Mouse (Mus musculus) forebrain, embryonic 16.5 days (tissue): ENCODE data around the gene Polr3g. TPM values are rescaled to one million over a fixed set of nuclear protein-coding genes. Genes with fewer than 3 reads are reported as not detected.
"Not testable (repeated sequence)": the region's sequence is repeated elsewhere in the genome, so short reads cannot be mapped to it uniquely, and the experiment has no call there.

ENCODE experiments used
- ATAC-seq: fragments of 200-750 bp; cut with Nextera tagmentation; 2 replicates; pipeline ENCODE4 v1.8.0; 2017; ENCODE audit warnings: mild to moderate bottlenecking, moderate library complexity
- H3K27ac ChIP-seq: fragments of 300-500 bp; sonication (generic); 2 replicates; pipeline ENCODE4 v1.5.1; 2014; ENCODE audit warnings: low read length, control low read depth
- H3K27me3 ChIP-seq: fragments of 300-500 bp; sonication (generic); replicated peaks from 2 replicates; pipeline ENCODE4 v1.6.1; 2014; ENCODE audit warnings: low read length; ENCODE audit not compliant: control insufficient read depth, insufficient read depth
- H3K36me3 ChIP-seq: fragments of 300-500 bp; sonication (generic); 2 replicates; pipeline ENCODE4 v1.6.1; 2014; ENCODE audit not compliant: control insufficient read depth, insufficient read depth
- H3K4me1 ChIP-seq: fragments of 300-500 bp; sonication (generic); replicated peaks from 2 replicates; pipeline ENCODE4 v1.6.1; 2014; ENCODE audit warnings: low read length; ENCODE audit not compliant: control insufficient read depth, insufficient read depth
- H3K4me2 ChIP-seq: fragments of 300-500 bp; sonication (generic); 2 replicates; pipeline ENCODE4 v1.6.1; 2014; ENCODE audit warnings: mild to moderate bottlenecking, low read length, control low read depth
- H3K4me3 ChIP-seq: fragments of 300-500 bp; sonication (generic); replicated peaks from 2 replicates; pipeline ENCODE4 v1.5.1; 2014; ENCODE audit warnings: mild to moderate bottlenecking, low read length, control low read depth
- H3K9ac ChIP-seq: fragments of 300-500 bp; sonication (generic); replicated peaks from 2 replicates; pipeline ENCODE4 v1.6.1; 2014; ENCODE audit warnings: low read depth, low read length, control low read depth
- H3K9me3 ChIP-seq: fragments of 300-500 bp; sonication (generic); 2 replicates; pipeline ENCODE4 v1.6.1; 2016; ENCODE audit warnings: low read length; ENCODE audit not compliant: control insufficient read depth
- WGBS: fragments of 180-500 bp; shearing (Covaris S2); extraction: QIAGEN DNeasy Blood & Tissue Kit; methylation state at CpG from one replicate; pipeline ENCODE4 v1.1.7; 2014; 5-methylcytosine and 5-hydroxymethylcytosine counted together
- polyA plus RNA-seq: library from polyadenylated mRNA; unstranded; fragments of >200 nt; fragmentation: Nextera tagmentation; extraction: Ambion mirVana; gene quantifications from 2 replicates; pipeline ENCODE4 v1.2.1, GENCODE M21; 2015

Gene Polr3g
- polyA plus RNA-seq, 1 experiment from 2014 or later: 3.3 TPM

- peaks cover 20% of the 10 kb centered on the region for H3K4me1 ChIP-seq
- WGBS: 4% methylated on average over 2 of the region's 2 CpGs
- H3K27ac ChIP-seq: peak overlapping the region; percentile 20; the same call in 1 of the 2 replicates
Observed at GRCm38 (mm10) chr13:81628631-81629190, 82.1 kb downstream of the Polr3g start.

GRCm38 (mm10) chr13:81627861-81628260 is 83.0 kb downstream of the Polr3g start:
- H3K9me3 ChIP-seq, ATAC-seq, H3K4me2 ChIP-seq, H3K36me3 ChIP-seq, H3K4me3 ChIP-seq, H3K27me3 ChIP-seq, H3K9ac ChIP-seq, H3K27ac ChIP-seq: not testable (repeated sequence)
- H3K4me1 ChIP-seq: peaks cover 15% of the 10 kb centered on the region
- WGBS: 4% methylated on average over 1 of the region's 1 CpGs

More at GRCm38 (mm10) chr13:81628631-81629190, 82.1 kb downstream of the Polr3g start:
- Histone ChIP-seq H3K4me3 (no peak overlapping the region), H3K9ac (no peak overlapping the region), H3K9me3 (no peaks in the 10 kb centered on the region), H3K27me3 (no peaks in the 10 kb centered on the region), H3K36me3 (no peaks in the 10 kb centered on the region), H3K4me2 (no peak overlapping the region)
- peak; percentile 59 for ATAC-seq

Other genes with a start within 250 kb of the Polr3g start
- 11.5 and 14.2 TPM in 2 replicates for gene Adgrv1, start 77.9 kb downstream of the Polr3g start, polyA plus RNA-seq
- 20.3 and 27.9 TPM in 2 replicates for gene Lysmd3, start 53.4 kb downstream of the Polr3g start, polyA plus RNA-seq
- gene Mblac2, start 328 bp upstream of the Polr3g start, polyA plus RNA-seq: 33.9 and 38.4 TPM in 2 replicates
- 285 and 300 TPM in 2 replicates for gene Cetn3, start 72.1 kb upstream of the Polr3g start, polyA plus RNA-seq